In genomic region chr4:102895866-102896265, GRCm38 (mm10) we compare ENCODE assay signal across 24 mouse cellular contexts.
"Had no signal": no experiment of that assay in that cellular context is flagged by ENCODE, and none has a peak within 500 bp of the region (broad histone marks: within the 10 kb centered on the region; RNA-seq: fewer than 3 reads in every experiment).

No protein-coding gene starts in this region.

- H3K27ac ChIP-seq: gastrocnemius, adult 2 months; heart, adult 2 months; heart, embryonic 10.5 days; hindbrain, embryonic 10.5 days; hindbrain, embryonic 12.5 days; hindbrain, embryonic 14.5 days; kidney, postnatal 0 days; limb, embryonic 12.5 days; liver, embryonic 12.5 days; liver, embryonic 14.5 days had no signal

- DNase-seq: gastrocnemius, adult 2 months; gastrocnemius, postnatal 10 days; gastrocnemius, postnatal 25 days; heart, adult 2 months; heart, postnatal 10 days; heart, postnatal 4 days; kidney, adult 18-20 months; kidney, postnatal 14 days; layer of hippocampus, adult 9-11 months; layer of hippocampus, postnatal 36 days; left cerebral cortex, postnatal 4 days; liver had no signal

- H3K4me1 ChIP-seq: heart, embryonic 12.5 days; hindbrain, embryonic 10.5 days; hindbrain, embryonic 12.5 days; limb, embryonic 12.5 days; liver, embryonic 12.5 days had no signal

- H3K4me3 ChIP-seq: gastrocnemius, adult 2 months; heart, adult 2 months; heart, embryonic 10.5 days; heart, embryonic 12.5 days; hindbrain, embryonic 10.5 days; hindbrain, embryonic 12.5 days; limb, embryonic 12.5 days; liver, embryonic 12.5 days had no signal

- ATAC-seq: hindbrain, embryonic 16.5 days; inflammation-experienced regulatory T-cells, adult 6 months; intestine, embryonic 16.5 days; liver, embryonic 12.5 days had no signal

- H3K36me3 ChIP-seq: heart, embryonic 10.5 days; heart, embryonic 12.5 days; limb, embryonic 12.5 days; liver, embryonic 12.5 days had no signal

- H3K9ac ChIP-seq: heart, embryonic 12.5 days; hindbrain, embryonic 12.5 days; hindbrain, embryonic 14.5 days; limb, embryonic 12.5 days; liver, embryonic 12.5 days; liver, embryonic 14.5 days had no signal

- H3K27me3 ChIP-seq: heart, embryonic 12.5 days; hindbrain, embryonic 12.5 days; limb, embryonic 12.5 days; liver, embryonic 12.5 days had no signal

- H3K4me2 ChIP-seq: heart, embryonic 12.5 days; hindbrain, embryonic 12.5 days; hindbrain, embryonic 14.5 days; limb, embryonic 12.5 days; liver, embryonic 12.5 days had no signal
